Mouse (Mus musculus) cortical plate, adult 2 months (tissue): ENCODE measurements around the gene Atg4a-ps. TPM values are rescaled to one million over a fixed set of nuclear protein-coding genes. Genes with fewer than 3 reads are reported as not detected.
"Not testable (repeated sequence)": the region's sequence is repeated elsewhere in the genome, so short reads cannot be mapped to it uniquely, and the experiment has no call there.

Source experiments
- H3K27ac ChIP-seq: fragments of 200-500 bp; 2 replicates; pipeline ENCODE4 v1.5.1; 2012; ENCODE audit warnings: low read length, control low read depth, inconsistent platforms; ENCODE audit not compliant: insufficient read depth
- H3K4me1 ChIP-seq: fragments of 200-500 bp; 2 replicates; pipeline ENCODE4 v1.6.1; 2011; ENCODE audit warnings: low read length; ENCODE audit not compliant: control insufficient read depth, insufficient read depth
- H3K4me3 ChIP-seq: fragments of 200-500 bp; 2 replicates; pipeline ENCODE4 v1.5.1; 2011; ENCODE audit warnings: mild to moderate bottlenecking, low read length, control low read depth; ENCODE audit not compliant: insufficient read depth
- CTCF ChIP-seq: fragments of 200-500 bp; IDR thresholded peaks from 2 replicates; pipeline ENCODE4 v1.5.1; 2011; ENCODE audit warnings: mild to moderate bottlenecking, control low read depth, low read length; ENCODE audit not compliant: insufficient read depth; ENCODE audit errors: extremely low read depth
- POLR2A ChIP-seq: fragments of 200-500 bp; IDR thresholded peaks from 2 replicates; pipeline ENCODE4 v1.6.1; 2011; ENCODE audit warnings: mild to moderate bottlenecking, low read length, control low read depth; ENCODE audit not compliant: insufficient read depth; ENCODE audit errors: extremely low read depth
- polyA plus RNA-seq: library from polyadenylated mRNA; depleted of rRNA; stranded (reverse); fragments of >200 nt; gene quantifications from 2 replicates; pipeline ENCODE4 v1.2.3, GENCODE M21; 2012; rRNA removed

The Atg4a-ps gene
- polyA plus RNA-seq = 0.10 and 0.13 TPM in 2 replicates

GRCm38 (mm10) chr3:103645968-103646367, at the start of gene Atg4a-ps:
Gene Atg4a-ps (minus strand): TSS chr3:103646068.
- H3K27ac ChIP-seq, H3K4me1 ChIP-seq, H3K4me3 ChIP-seq: not testable (repeated sequence)

GRCm38 (mm10) chr3:103695556-103695955, 49.7 kb upstream of the Atg4a-ps start:
- Histone ChIP-seq H3K27ac (no peak overlapping the region), H3K4me1 (no peaks in the 10 kb centered on the region), H3K4me3 (no peak overlapping the region)
- no peak for TF ChIP-seq CTCF
- TF ChIP-seq POLR2A = no peak

DNA sequence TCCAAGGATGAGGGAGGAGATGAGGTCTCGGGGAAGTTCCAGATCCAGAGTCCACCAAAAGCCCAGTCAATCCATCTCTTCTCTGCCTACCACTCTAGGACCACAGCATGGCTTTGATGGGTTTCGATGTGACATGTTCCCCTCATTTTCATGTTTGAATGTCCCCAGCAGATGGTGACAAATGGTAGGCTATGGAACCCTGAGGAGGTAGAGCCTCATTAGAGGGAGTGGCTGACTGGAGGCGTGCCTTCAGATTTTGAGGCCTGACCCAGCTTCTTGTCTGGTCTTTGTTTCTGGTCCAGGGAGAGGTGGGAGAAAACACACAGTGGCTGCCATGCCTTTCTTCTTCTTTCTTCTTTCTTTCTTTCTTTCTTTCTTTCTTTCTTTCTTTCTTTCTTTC, 44.6 kb upstream of the Atg4a-ps start:
- Histone ChIP-seq H3K27ac (no peak overlapping the region), H3K4me1 (no peaks in the 10 kb centered on the region), H3K4me3 (no peak overlapping the region)
- peak; percentile 30; the same call in 1 of the 2 replicates for TF ChIP-seq CTCF
- no peak for TF ChIP-seq POLR2A

GRCm38 (mm10) chr3:103689043-103689442, 43.2 kb upstream of the Atg4a-ps start:
- no peak overlapping the region for H3K4me3 ChIP-seq
- H3K27ac ChIP-seq = no peak overlapping the region
- no peaks in the 10 kb centered on the region for H3K4me1 ChIP-seq
- TF ChIP-seq POLR2A (no peak), CTCF (no peak)

DNA sequence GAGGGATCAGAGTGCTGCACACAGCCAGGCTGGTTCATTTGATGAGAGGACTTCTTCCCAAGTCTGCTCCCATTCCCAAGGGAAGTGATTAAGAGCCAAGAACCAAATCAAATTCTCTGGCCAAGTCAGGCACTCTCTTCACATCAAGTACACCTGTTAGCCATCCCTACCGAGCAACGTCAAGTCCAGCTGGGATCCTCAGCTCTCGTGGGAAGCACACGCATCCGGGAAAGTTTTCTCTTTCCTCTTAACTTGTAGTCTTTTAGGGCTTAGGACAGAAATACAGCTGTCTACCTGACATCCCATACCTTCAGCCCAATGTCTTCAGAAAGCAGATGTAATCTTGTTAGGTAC, 38.1 kb upstream of the Atg4a-ps start:
- peaks cover 1% of the 10 kb centered on the region; the same call in 1 of the 2 replicates for H3K4me1 ChIP-seq
- TF ChIP-seq POLR2A = no peak
- TF ChIP-seq CTCF = no peak
- no peak overlapping the region for H3K4me3 ChIP-seq

GRCm38 (mm10) chr3:103683234-103683965, 37.5 kb upstream of the Atg4a-ps start:
- H3K4me3 ChIP-seq = peak overlapping the region; percentile 17; the same call in 1 of the 2 replicates
- no peak overlapping the region for H3K27ac ChIP-seq
- H3K4me1 ChIP-seq = peaks cover 1% of the 10 kb centered on the region; the same call in 1 of the 2 replicates
- TF ChIP-seq POLR2A (no peak), CTCF (no peak)

More for the DNA sequence above, 38.1 kb upstream of the Atg4a-ps start:
- H3K27ac ChIP-seq = no peak overlapping the region

- Histone ChIP-seq H3K4me3 (no peak overlapping the region), H3K4me1 (peaks cover 1% of the 10 kb centered on the region; the same call in 1 of the 2 replicates), H3K27ac (no peak overlapping the region)
- TF ChIP-seq POLR2A (no peak), CTCF (no peak)
These were observed 36.6 kb upstream of the Atg4a-ps start for GRCm38 (mm10) chr3:103682473-103682872.

GRCm38 (mm10) chr3:103678811-103679210, 32.9 kb upstream of the Atg4a-ps start:
- Histone ChIP-seq H3K4me3 (no peak overlapping the region), H3K4me1 (peaks cover 1% of the 10 kb centered on the region; the same call in 1 of the 2 replicates), H3K27ac (no peak overlapping the region)
- TF ChIP-seq CTCF = no peak
- no peak for TF ChIP-seq POLR2A

DNA sequence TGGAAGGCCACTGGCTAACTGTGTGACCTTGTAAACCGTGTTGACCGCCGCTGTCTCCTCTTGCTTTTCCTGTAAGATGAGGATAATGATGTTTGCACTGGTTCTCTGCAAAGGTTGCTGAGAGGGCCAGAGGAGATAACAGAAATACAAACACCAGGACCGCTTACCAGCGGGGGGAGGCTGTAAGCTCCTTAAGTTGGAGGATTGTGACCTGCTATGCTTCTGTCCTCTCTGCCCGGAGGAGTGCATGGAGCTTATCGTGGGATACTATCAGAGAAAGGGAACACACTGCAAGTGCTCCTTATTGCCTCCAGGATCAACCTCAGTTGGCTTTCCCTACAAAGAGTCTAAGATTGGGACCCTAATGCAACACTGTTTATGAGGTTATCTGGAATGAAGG, 26.8 kb upstream of the Atg4a-ps start:
- Histone ChIP-seq H3K4me1 (peaks cover 3% of the 10 kb centered on the region; the same call in 1 of the 2 replicates), H3K4me3 (no peak overlapping the region), H3K27ac (no peak overlapping the region)
- TF ChIP-seq POLR2A = no peak
- no peak for TF ChIP-seq CTCF

GRCm38 (mm10) chr3:103672113-103672512, 26.2 kb upstream of the Atg4a-ps start:
- TF ChIP-seq CTCF = no peak
- H3K27ac ChIP-seq = no peak overlapping the region

More at GRCm38 (mm10) chr3:103672113-103672512, 26.2 kb upstream of the Atg4a-ps start:
- Histone ChIP-seq H3K4me3 (no peak overlapping the region), H3K4me1 (peaks cover 3% of the 10 kb centered on the region; the same call in 1 of the 2 replicates)
